Mouse (Mus musculus): Measurements from ENCODE around the gene Ebi3. TPM values are rescaled to one million over a fixed set of nuclear protein-coding genes. Genes with fewer than 3 reads are reported as not detected.

Gene Ebi3
- polyA plus RNA-seq, 1 experiment from 2014 or later, result 1.1 TPM

- Histone ChIP-seq H3K4me1 (ENCODE audit: control insufficient read depth, insufficient read depth, low read length) (no peaks in the 10 kb centered on the region), H3K27ac (replicated peaks; ENCODE audit: low read depth, low read length) (no peak overlapping the region), H3K9me3 (ENCODE audit: control insufficient read depth, low read length) (no peaks in the 10 kb centered on the region), H3K9ac (ENCODE audit: low read length) (peak overlapping the region; percentile 13; the same call in 1 of the 2 replicates), H3K4me3 (ENCODE audit: low read depth, low read length) (peak overlapping the region; percentile 37), H3K27me3 (ENCODE audit: control insufficient read depth, insufficient read depth, low read length) (no peaks in the 10 kb centered on the region), H3K4me2 (ENCODE audit: low read depth, severe bottlenecking) (peak overlapping the region; percentile 45), H3K36me3 (ENCODE audit: control insufficient read depth, insufficient read depth, low read length) (peaks cover 8% of the 10 kb centered on the region; the same call in 1 of the 2 replicates)
- DNase-seq (ENCODE audit: low spot score) (no peak), ATAC-seq (ENCODE audit: insufficient number of reproducible peaks, low FRiP score, low TSS enrichment, low read depth) (no peak)
- WGBS, result 81% methylated on average over 10 of the region's 10 CpGs
Observed at GRCm38 (mm10) chr17:55959946-55960740, 7.7 kb downstream of the Ebi3 start.

DNA sequence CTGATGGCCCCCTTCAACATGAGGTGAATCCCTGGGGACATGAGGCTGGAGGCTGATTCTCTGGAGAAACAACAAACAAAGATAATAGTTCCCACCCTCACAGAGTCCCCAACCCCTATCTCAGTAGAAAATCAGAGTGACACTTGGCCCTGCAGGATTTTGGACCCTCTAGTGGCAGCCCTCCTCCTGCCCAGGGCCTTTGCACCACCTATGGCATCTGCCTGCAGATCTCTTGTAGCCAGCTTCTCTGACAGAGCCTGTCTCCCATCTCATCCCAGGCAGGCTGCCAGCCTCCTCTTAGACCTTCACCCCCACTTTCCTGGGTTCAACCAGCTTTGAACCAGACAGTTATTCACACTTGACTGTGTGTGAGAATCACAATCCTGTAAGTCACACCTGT is 8.4 kb downstream of the Ebi3 start:
- Histone ChIP-seq H3K9me3 (ENCODE audit: control insufficient read depth, low read length) (no peaks in the 10 kb centered on the region), H3K36me3 (ENCODE audit: control insufficient read depth, insufficient read depth, low read length) (peaks cover 8% of the 10 kb centered on the region; the same call in 1 of the 2 replicates), H3K4me1 (ENCODE audit: control insufficient read depth, insufficient read depth, low read length) (no peaks in the 10 kb centered on the region), H3K9ac (ENCODE audit: low read length) (no peak overlapping the region), H3K27ac (replicated peaks; ENCODE audit: low read depth, low read length) (no peak overlapping the region), H3K4me3 (ENCODE audit: low read depth, low read length) (no peak overlapping the region), H3K27me3 (ENCODE audit: control insufficient read depth, insufficient read depth, low read length) (no peaks in the 10 kb centered on the region), H3K4me2 (ENCODE audit: low read depth, severe bottlenecking) (no peak overlapping the region)
- no peak for DNase-seq (ENCODE audit: low spot score)
- ATAC-seq (ENCODE audit: insufficient number of reproducible peaks, low FRiP score, low TSS enrichment, low read depth), result no peak

DNA sequence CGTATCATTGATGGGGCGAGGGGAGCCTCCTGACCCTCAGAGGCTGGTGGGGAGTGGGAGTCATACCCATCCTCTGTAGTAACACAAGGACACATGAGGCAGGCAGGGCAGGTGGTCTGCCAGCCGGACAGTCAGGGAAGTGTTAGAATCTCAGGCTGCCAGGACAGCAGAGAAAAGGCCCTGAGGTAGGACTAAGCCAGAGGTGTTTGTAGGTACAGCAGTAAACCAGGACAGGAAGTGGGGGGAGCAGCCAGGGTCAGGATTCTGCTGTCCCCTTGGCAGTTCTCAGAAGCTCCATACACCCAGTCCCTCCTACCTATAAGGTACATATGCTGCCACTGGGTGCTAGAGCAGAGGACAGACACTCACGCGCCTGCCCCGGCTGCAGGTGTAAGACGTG is 9.2 kb downstream of the Ebi3 start:
- DNase-seq (ENCODE audit: low spot score) (no peak), ATAC-seq (ENCODE audit: insufficient number of reproducible peaks, low FRiP score, low TSS enrichment, low read depth) (no peak)
- H3K4me1 ChIP-seq (ENCODE audit: control insufficient read depth, insufficient read depth, low read length), result no peaks in the 10 kb centered on the region
- no peak overlapping the region for H3K27ac ChIP-seq (replicated peaks; ENCODE audit: low read depth, low read length)
- no peaks in the 10 kb centered on the region for H3K9me3 ChIP-seq (ENCODE audit: control insufficient read depth, low read length)
- no peak overlapping the region for H3K9ac ChIP-seq (ENCODE audit: low read length)
- no peak overlapping the region for H3K4me2 ChIP-seq (ENCODE audit: low read depth, severe bottlenecking)
- no peaks in the 10 kb centered on the region for H3K27me3 ChIP-seq (ENCODE audit: control insufficient read depth, insufficient read depth, low read length)
- no peak overlapping the region for H3K4me3 ChIP-seq (ENCODE audit: low read depth, low read length)
- peaks cover 11% of the 10 kb centered on the region for H3K36me3 ChIP-seq (ENCODE audit: control insufficient read depth, insufficient read depth, low read length)
- WGBS, result 94% methylated on average over 7 of the region's 7 CpGs

- H3K4me1 ChIP-seq (ENCODE audit: control insufficient read depth, insufficient read depth, low read length), result no peaks in the 10 kb centered on the region
- H3K4me3 ChIP-seq (ENCODE audit: low read depth, low read length), result no peak overlapping the region
- 92% methylated on average over 14 of the region's 14 CpGs for WGBS
- no peak overlapping the region for H3K9ac ChIP-seq (ENCODE audit: low read length)
- no peaks in the 10 kb centered on the region for H3K9me3 ChIP-seq (ENCODE audit: control insufficient read depth, low read length)
- ATAC-seq (ENCODE audit: insufficient number of reproducible peaks, low FRiP score, low TSS enrichment, low read depth) (no peak), DNase-seq (ENCODE audit: low spot score) (no peak)
- no peaks in the 10 kb centered on the region for H3K27me3 ChIP-seq (ENCODE audit: control insufficient read depth, insufficient read depth, low read length)
- no peak overlapping the region for H3K4me2 ChIP-seq (ENCODE audit: low read depth, severe bottlenecking)
- peaks cover 17% of the 10 kb centered on the region for H3K36me3 ChIP-seq (ENCODE audit: control insufficient read depth, insufficient read depth, low read length)
- no peak overlapping the region for H3K27ac ChIP-seq (replicated peaks; ENCODE audit: low read depth, low read length)
Observed at GRCm38 (mm10) chr17:55963171-55963570, 10.7 kb downstream of the Ebi3 start.

GRCm38 (mm10) chr17:55964496-55964895 is 12.1 kb downstream of the Ebi3 start:
- no peak for DNase-seq (ENCODE audit: low spot score)
- WGBS, result 90% methylated on average over 10 of the region's 10 CpGs
- H3K9me3 ChIP-seq (ENCODE audit: control insufficient read depth, low read length), result no peaks in the 10 kb centered on the region

GRCm38 (mm10) chr17:55964996-55965395 is 12.6 kb downstream of the Ebi3 start:
- Histone ChIP-seq H3K36me3 (ENCODE audit: control insufficient read depth, insufficient read depth, low read length) (peaks cover 17% of the 10 kb centered on the region), H3K4me2 (ENCODE audit: low read depth, severe bottlenecking) (no peak overlapping the region), H3K4me3 (ENCODE audit: low read depth, low read length) (no peak overlapping the region), H3K27ac (replicated peaks; ENCODE audit: low read depth, low read length) (no peak overlapping the region), H3K9ac (ENCODE audit: low read length) (no peak overlapping the region), H3K27me3 (ENCODE audit: control insufficient read depth, insufficient read depth, low read length) (no peaks in the 10 kb centered on the region), H3K9me3 (ENCODE audit: control insufficient read depth, low read length) (no peaks in the 10 kb centered on the region), H3K4me1 (ENCODE audit: control insufficient read depth, insufficient read depth, low read length) (no peaks in the 10 kb centered on the region)
- DNase-seq (ENCODE audit: low spot score) (no peak), ATAC-seq (ENCODE audit: insufficient number of reproducible peaks, low FRiP score, low TSS enrichment, low read depth) (no peak)
- 83% methylated on average over 9 of the region's 9 CpGs for WGBS

More at GRCm38 (mm10) chr17:55964496-55964895, 12.1 kb downstream of the Ebi3 start:
- no peak for ATAC-seq (ENCODE audit: insufficient number of reproducible peaks, low FRiP score, low TSS enrichment, low read depth)
- no peak overlapping the region for H3K4me3 ChIP-seq (ENCODE audit: low read depth, low read length)
- no peak overlapping the region for H3K27ac ChIP-seq (replicated peaks; ENCODE audit: low read depth, low read length)
- no peaks in the 10 kb centered on the region for H3K27me3 ChIP-seq (ENCODE audit: control insufficient read depth, insufficient read depth, low read length)
- H3K36me3 ChIP-seq (ENCODE audit: control insufficient read depth, insufficient read depth, low read length), result peaks cover 17% of the 10 kb centered on the region
- no peaks in the 10 kb centered on the region for H3K4me1 ChIP-seq (ENCODE audit: control insufficient read depth, insufficient read depth, low read length)
- H3K4me2 ChIP-seq (ENCODE audit: low read depth, severe bottlenecking), result no peak overlapping the region
- no peak overlapping the region for H3K9ac ChIP-seq (ENCODE audit: low read length)

DNA sequence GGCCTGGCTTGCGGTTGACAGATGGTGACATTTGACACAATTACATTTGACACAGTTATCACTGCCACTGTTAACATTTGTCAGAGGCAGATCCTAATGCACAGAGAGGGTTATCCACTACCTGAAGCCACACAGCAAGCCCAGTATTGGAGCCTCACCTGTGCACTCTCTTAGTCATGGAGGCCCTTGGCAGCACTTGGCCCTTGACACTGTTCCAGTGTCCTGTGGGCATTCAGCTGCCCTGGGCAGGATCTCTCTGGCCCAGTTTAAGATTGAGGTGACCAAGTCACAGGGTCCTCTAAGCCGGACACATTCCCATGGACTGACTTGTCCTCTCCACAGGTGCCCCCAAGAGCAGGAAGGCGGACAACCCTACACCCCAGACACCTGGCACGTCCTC is 14.7 kb downstream of the Ebi3 start:
- peaks cover 14% of the 10 kb centered on the region for H3K36me3 ChIP-seq (ENCODE audit: control insufficient read depth, insufficient read depth, low read length)

GRCm38 (mm10) chr17:55968210-55968609 is 15.8 kb downstream of the Ebi3 start:
- Histone ChIP-seq H3K27ac (replicated peaks; ENCODE audit: low read depth, low read length) (no peak overlapping the region), H3K4me2 (ENCODE audit: low read depth, severe bottlenecking) (no peak overlapping the region), H3K9me3 (ENCODE audit: control insufficient read depth, low read length) (no peaks in the 10 kb centered on the region), H3K4me1 (ENCODE audit: control insufficient read depth, insufficient read depth, low read length) (no peaks in the 10 kb centered on the region), H3K36me3 (ENCODE audit: control insufficient read depth, insufficient read depth, low read length) (peaks cover 17% of the 10 kb centered on the region), H3K27me3 (ENCODE audit: control insufficient read depth, insufficient read depth, low read length) (0 out of 2 replicates have a peak, but pooled peaks cover 2% of the 10 kb centered on the region), H3K4me3 (ENCODE audit: low read depth, low read length) (no peak overlapping the region), H3K9ac (ENCODE audit: low read length) (no peak overlapping the region)
- ATAC-seq (ENCODE audit: insufficient number of reproducible peaks, low FRiP score, low TSS enrichment, low read depth), result no peak
- DNase-seq (ENCODE audit: low spot score), result no peak
- WGBS, result 67% methylated on average over 7 of the region's 7 CpGs

More for the DNA sequence above, 14.7 kb downstream of the Ebi3 start:
- Histone ChIP-seq H3K27ac (replicated peaks; ENCODE audit: low read depth, low read length) (no peak overlapping the region), H3K27me3 (ENCODE audit: control insufficient read depth, insufficient read depth, low read length) (0 out of 2 replicates have a peak, but pooled peaks cover 2% of the 10 kb centered on the region), H3K9ac (ENCODE audit: low read length) (no peak overlapping the region), H3K9me3 (ENCODE audit: control insufficient read depth, low read length) (no peaks in the 10 kb centered on the region), H3K4me3 (ENCODE audit: low read depth, low read length) (no peak overlapping the region), H3K4me2 (ENCODE audit: low read depth, severe bottlenecking) (no peak overlapping the region), H3K4me1 (ENCODE audit: control insufficient read depth, insufficient read depth, low read length) (no peaks in the 10 kb centered on the region)
- no peak for ATAC-seq (ENCODE audit: insufficient number of reproducible peaks, low FRiP score, low TSS enrichment, low read depth)
- DNase-seq (ENCODE audit: low spot score), result no peak
- 96% methylated on average over 4 of the region's 4 CpGs for WGBS
